Mouse (Mus musculus): ENCODE measurements around the gene Adamts16. TPM values are rescaled to one million over a fixed set of nuclear protein-coding genes. Genes with fewer than 3 reads are reported as not detected.

Gene Adamts16
- polyA plus RNA-seq, 1 experiment = 0.04 TPM

DNA sequence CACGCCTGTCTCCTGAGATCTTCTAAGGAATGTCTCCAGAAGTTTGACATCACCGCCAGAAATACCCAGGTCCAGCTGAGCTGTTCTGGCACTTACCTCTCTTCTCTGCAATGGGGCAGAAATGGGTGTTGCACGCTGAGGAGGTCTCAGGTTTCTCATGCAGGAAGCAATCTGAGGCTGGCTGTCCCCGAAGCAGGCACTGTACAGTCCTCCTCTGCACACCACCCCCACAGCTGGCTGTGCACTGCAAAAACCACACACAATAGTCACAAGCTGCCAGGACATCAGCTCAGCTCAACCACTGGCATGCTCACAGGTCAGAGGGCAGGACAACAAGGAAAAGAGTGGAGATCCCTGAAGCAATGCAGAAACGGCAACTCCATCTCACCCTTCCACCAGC lies 111.6 kb downstream of the Adamts16 start:
- 64% methylated on average over 5 of the region's 5 CpGs for WGBS
- no peak for DNase-seq
- TF ChIP-seq POLR2A (IDR thresholded peaks at IDR 0.05; ENCODE audit: borderline replicate concordance, extremely low read depth, low read depth, low read length) = no peak
- TF ChIP-seq CTCF (IDR thresholded peaks at IDR 0.05; ENCODE audit: insufficient read depth, low read length) = no peak

DNA sequence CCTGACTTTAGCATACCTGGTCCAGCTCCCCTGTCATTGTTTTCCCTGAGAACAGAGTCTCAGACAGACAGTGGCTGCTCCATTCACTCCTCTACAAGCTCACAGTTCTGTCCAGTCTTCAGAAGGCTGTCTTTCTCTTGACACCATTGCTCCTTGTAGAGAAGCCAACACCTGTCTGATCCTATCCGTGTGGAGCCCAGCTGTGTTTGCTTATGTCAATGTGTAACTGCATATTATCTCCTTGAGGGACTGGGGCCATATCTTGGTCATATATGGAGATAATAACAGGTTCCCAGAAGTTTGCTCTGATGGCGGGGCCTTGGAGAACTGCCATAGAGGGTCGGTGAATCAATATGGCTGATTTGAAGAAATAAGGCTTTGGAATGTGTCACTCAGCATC lies 115.4 kb downstream of the Adamts16 start:
- DNase-seq = no peak
- WGBS = 84% methylated on average over 3 of the region's 3 CpGs
- Histone ChIP-seq H3K4me3 (replicated peaks; ENCODE audit: extremely low read depth, low read depth, low read length) (no peak overlapping the region), H3K4me1 (ENCODE audit: control insufficient read depth, insufficient read depth, low read length) (no peaks in the 10 kb centered on the region)
- TF ChIP-seq CTCF (IDR thresholded peaks at IDR 0.05; ENCODE audit: insufficient read depth, low read length) = no peak
- no peak for TF ChIP-seq POLR2A (IDR thresholded peaks at IDR 0.05; ENCODE audit: borderline replicate concordance, extremely low read depth, low read depth, low read length)

More for the DNA sequence above, 111.6 kb downstream of the Adamts16 start:
- H3K4me1 ChIP-seq (ENCODE audit: control insufficient read depth, insufficient read depth, low read length) = no peaks in the 10 kb centered on the region
- no peak overlapping the region for H3K4me3 ChIP-seq (replicated peaks; ENCODE audit: extremely low read depth, low read depth, low read length)

GRCm38 (mm10) chr13:70724635-70725034 lies 117.0 kb downstream of the Adamts16 start:
- TF ChIP-seq CTCF (IDR thresholded peaks at IDR 0.05; ENCODE audit: insufficient read depth, low read length) = no peak
- no peak for TF ChIP-seq POLR2A (IDR thresholded peaks at IDR 0.05; ENCODE audit: borderline replicate concordance, extremely low read depth, low read depth, low read length)
- Histone ChIP-seq H3K4me1 (ENCODE audit: control insufficient read depth, insufficient read depth, low read length) (no peaks in the 10 kb centered on the region), H3K4me3 (replicated peaks; ENCODE audit: extremely low read depth, low read depth, low read length) (no peak overlapping the region)
- WGBS = 54% methylated on average over 3 of the region's 3 CpGs
- no peak for DNase-seq

GRCm38 (mm10) chr13:70724108-70724622 lies 117.4 kb downstream of the Adamts16 start:
- no peak for TF ChIP-seq CTCF (IDR thresholded peaks at IDR 0.05; ENCODE audit: insufficient read depth, low read length)
- no peak for DNase-seq
- H3K4me3 ChIP-seq (replicated peaks; ENCODE audit: extremely low read depth, low read depth, low read length) = no peak overlapping the region
- no peaks in the 10 kb centered on the region for H3K4me1 ChIP-seq (ENCODE audit: control insufficient read depth, insufficient read depth, low read length)
- 38% methylated on average over 2 of the region's 2 CpGs for WGBS

DNA sequence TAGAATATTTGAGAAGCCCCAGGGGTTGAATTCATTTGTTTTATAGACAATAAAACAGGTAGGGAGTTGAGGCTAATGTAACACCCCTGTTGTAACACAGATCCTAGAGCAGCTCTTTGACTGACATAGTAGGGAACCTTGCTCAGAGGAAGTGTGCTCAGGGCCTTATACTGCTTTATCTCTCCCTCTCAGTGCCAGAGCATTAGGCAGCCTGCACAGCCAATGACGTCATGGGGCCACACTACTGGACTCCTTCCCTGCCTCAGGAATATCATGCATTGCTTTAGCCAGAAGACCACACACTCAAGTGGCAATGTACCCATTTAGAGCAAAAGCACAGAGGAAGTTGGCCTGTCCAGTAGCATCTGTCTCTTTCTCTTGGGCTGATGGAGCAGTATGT lies 121.6 kb downstream of the Adamts16 start:
- Histone ChIP-seq H3K4me1 (ENCODE audit: control insufficient read depth, insufficient read depth, low read length) (no peaks in the 10 kb centered on the region), H3K4me3 (replicated peaks; ENCODE audit: extremely low read depth, low read depth, low read length) (no peak overlapping the region)
- TF ChIP-seq CTCF (IDR thresholded peaks at IDR 0.05; ENCODE audit: insufficient read depth, low read length) = no peak
- no peak for TF ChIP-seq POLR2A (IDR thresholded peaks at IDR 0.05; ENCODE audit: borderline replicate concordance, extremely low read depth, low read depth, low read length)
- no peak for DNase-seq
- 66% methylated on average over 1 of the region's 1 CpGs for WGBS

DNA sequence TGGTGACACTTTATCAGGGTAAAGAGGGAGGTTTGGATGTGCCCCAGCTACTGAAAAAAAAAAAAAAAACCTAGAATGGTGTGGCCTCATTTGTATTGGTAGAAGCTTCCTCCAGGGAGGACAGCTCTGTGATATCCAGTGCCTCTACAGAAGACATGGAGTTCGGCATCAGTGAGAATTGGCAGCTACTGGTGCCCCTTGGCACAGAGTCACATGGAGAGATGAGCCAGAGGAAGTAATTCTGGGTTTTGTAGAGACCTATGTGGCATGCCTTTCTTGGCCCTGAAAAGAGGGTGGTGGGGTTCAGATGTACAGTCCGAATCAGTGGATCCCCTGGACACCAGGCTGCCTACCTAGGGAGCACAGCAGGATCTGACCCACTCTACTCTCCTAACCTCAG lies 122.8 kb downstream of the Adamts16 start:
- Histone ChIP-seq H3K4me3 (replicated peaks; ENCODE audit: extremely low read depth, low read depth, low read length) (no peak overlapping the region), H3K4me1 (ENCODE audit: control insufficient read depth, insufficient read depth, low read length) (no peaks in the 10 kb centered on the region)
- TF ChIP-seq CTCF (IDR thresholded peaks at IDR 0.05; ENCODE audit: insufficient read depth, low read length) (no peak), POLR2A (IDR thresholded peaks at IDR 0.05; ENCODE audit: borderline replicate concordance, extremely low read depth, low read depth, low read length) (no peak)
- DNase-seq = no peak
- WGBS = 77% methylated on average over 2 of the region's 2 CpGs

- 52% methylated on average over 5 of the region's 5 CpGs for WGBS
- TF ChIP-seq POLR2A (IDR thresholded peaks at IDR 0.05; ENCODE audit: borderline replicate concordance, extremely low read depth, low read depth, low read length) = no peak
- TF ChIP-seq CTCF (IDR thresholded peaks at IDR 0.05; ENCODE audit: insufficient read depth, low read length) = no peak
These were observed 125.6 kb downstream of the Adamts16 start for GRCm38 (mm10) chr13:70716022-70716421.

GRCm38 (mm10) chr13:70714081-70714775 lies 127.4 kb downstream of the Adamts16 start:
- 81% methylated on average over 7 of the region's 7 CpGs for WGBS
- no peak for DNase-seq
- TF ChIP-seq CTCF (IDR thresholded peaks at IDR 0.05; ENCODE audit: insufficient read depth, low read length) = no peak
- H3K4me1 ChIP-seq (ENCODE audit: control insufficient read depth, insufficient read depth, low read length) = no peaks in the 10 kb centered on the region
- no peak overlapping the region for H3K4me3 ChIP-seq (replicated peaks; ENCODE audit: extremely low read depth, low read depth, low read length)

More at GRCm38 (mm10) chr13:70716022-70716421, 125.6 kb downstream of the Adamts16 start:
- H3K4me1 ChIP-seq (ENCODE audit: control insufficient read depth, insufficient read depth, low read length) = no peaks in the 10 kb centered on the region
- DNase-seq = no peak
- H3K4me3 ChIP-seq (replicated peaks; ENCODE audit: extremely low read depth, low read depth, low read length) = no peak overlapping the region

GRCm38 (mm10) chr13:70713331-70713730 lies 128.3 kb downstream of the Adamts16 start:
- DNase-seq = no peak
- TF ChIP-seq POLR2A (IDR thresholded peaks at IDR 0.05; ENCODE audit: borderline replicate concordance, extremely low read depth, low read depth, low read length) = no peak
- no peak for TF ChIP-seq CTCF (IDR thresholded peaks at IDR 0.05; ENCODE audit: insufficient read depth, low read length)
- WGBS = 66% methylated on average over 5 of the region's 5 CpGs
- Histone ChIP-seq H3K4me3 (replicated peaks; ENCODE audit: extremely low read depth, low read depth, low read length) (no peak overlapping the region), H3K4me1 (ENCODE audit: control insufficient read depth, insufficient read depth, low read length) (no peaks in the 10 kb centered on the region)

DNA sequence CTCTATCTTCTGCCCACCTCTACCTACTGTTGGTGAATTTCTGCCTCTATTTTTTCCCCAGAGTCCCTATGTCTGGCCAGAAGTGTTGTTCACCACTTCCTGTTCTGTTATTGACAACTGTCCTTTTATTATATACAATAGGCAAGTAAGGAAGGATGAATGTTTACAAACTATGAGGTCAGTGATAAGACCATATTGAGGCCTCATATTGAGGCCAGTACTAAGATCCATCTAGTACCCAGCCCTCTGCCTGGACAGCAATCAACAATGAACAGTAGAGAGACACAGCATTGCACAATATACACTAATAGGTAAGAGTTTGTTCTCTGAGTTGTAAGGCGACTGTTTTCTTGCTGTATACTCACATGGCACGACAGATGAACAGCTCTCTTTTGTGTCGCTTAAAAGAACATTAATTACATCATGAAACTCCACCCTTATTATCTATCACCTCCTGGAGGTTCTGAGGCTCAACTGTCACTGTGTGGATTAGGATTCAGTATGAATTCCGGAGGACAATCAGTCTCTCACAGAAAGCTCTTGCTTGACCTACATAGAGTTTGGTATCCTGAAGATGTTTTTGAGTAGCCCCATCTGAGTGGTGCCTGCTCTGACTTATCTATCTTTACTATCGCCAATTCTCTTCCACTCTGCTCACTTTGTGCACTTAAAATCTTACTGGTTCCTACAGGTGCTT lies 134.3 kb downstream of the Adamts16 start:
- no peak for DNase-seq
- no peak overlapping the region for H3K4me3 ChIP-seq (replicated peaks; ENCODE audit: extremely low read depth, low read depth, low read length)
- 68% methylated on average over 5 of the region's 5 CpGs for WGBS
- no peak for TF ChIP-seq CTCF (IDR thresholded peaks at IDR 0.05; ENCODE audit: insufficient read depth, low read length)
- no peak for TF ChIP-seq POLR2A (IDR thresholded peaks at IDR 0.05; ENCODE audit: borderline replicate concordance, extremely low read depth, low read depth, low read length)
- no peaks in the 10 kb centered on the region for H3K4me1 ChIP-seq (ENCODE audit: control insufficient read depth, insufficient read depth, low read length)
